Mouse (Mus musculus) midbrain, embryonic 12.5 days (tissue): Measurements from ENCODE around the gene Nln. TPM values are rescaled to one million over a fixed set of nuclear protein-coding genes. Genes with fewer than 3 reads are reported as not detected.

ENCODE experiments used
- ATAC-seq: fragments of 200-750 bp; cut with Nextera tagmentation; 2 replicates; pipeline ENCODE4 v1.8.0; 2017; ENCODE audit warnings: low read depth, moderate TSS enrichment, moderate library complexity; ENCODE audit not compliant: low FRiP score
- H3K27ac ChIP-seq: fragments of 300-500 bp; sonication (generic); replicated peaks from 2 replicates; pipeline ENCODE4 v1.5.1; 2016; ENCODE audit warnings: mild to moderate bottlenecking
- H3K27me3 ChIP-seq: fragments of 300-500 bp; sonication (generic); 2 replicates; pipeline ENCODE4 v1.6.1; 2016; ENCODE audit warnings: mild to moderate bottlenecking
- H3K36me3 ChIP-seq: fragments of 300-500 bp; sonication (generic); 2 replicates; pipeline ENCODE4 v1.6.1; 2016
- H3K4me1 ChIP-seq: fragments of 300-500 bp; sonication (generic); 2 replicates; pipeline ENCODE4 v1.6.1; 2016
- H3K4me2 ChIP-seq: fragments of 300-500 bp; sonication (generic); replicated peaks from 2 replicates; pipeline ENCODE4 v1.6.1; 2016; ENCODE audit warnings: mild to moderate bottlenecking, moderate library complexity
- H3K4me3 ChIP-seq: fragments of 300-500 bp; sonication (generic); 2 replicates; pipeline ENCODE4 v1.5.1; 2016; ENCODE audit warnings: mild to moderate bottlenecking
- H3K9ac ChIP-seq: fragments of 300-500 bp; sonication (generic); replicated peaks from 2 replicates; pipeline ENCODE4 v1.6.1; 2016; ENCODE audit warnings: mild to moderate bottlenecking, moderate library complexity
- H3K9me3 ChIP-seq: fragments of 300-500 bp; sonication (generic); 2 replicates; pipeline ENCODE4 v1.6.1; 2016; ENCODE audit warnings: mild to moderate bottlenecking
- WGBS: fragments of 180-500 bp; shearing (Covaris S2); methylation state at CpG from one replicate; pipeline ENCODE4 v1.1.7; 2016; 5-methylcytosine and 5-hydroxymethylcytosine counted together
- polyA plus RNA-seq: library from polyadenylated mRNA; unstranded; fragments of >200 nt; fragmentation: Nextera tagmentation; extraction: Ambion mirVana; gene quantifications from 2 replicates; pipeline ENCODE4 v1.2.1, GENCODE M21; 2016

The Nln gene
- polyA plus RNA-seq, 1 experiment from 2014 or later = 27.4 TPM

GRCm38 (mm10) chr13:104091734-104092133 is 17.7 kb downstream of the Nln start:
- ATAC-seq = no peak
- 18% methylated on average over 1 of the region's 1 CpGs for WGBS
- Histone ChIP-seq H3K27me3 (no peaks in the 10 kb centered on the region), H3K27ac (no peak overlapping the region), H3K9me3 (no peaks in the 10 kb centered on the region), H3K4me2 (no peak overlapping the region), H3K9ac (no peak overlapping the region), H3K36me3 (no peaks in the 10 kb centered on the region), H3K4me3 (no peak overlapping the region), H3K4me1 (no peaks in the 10 kb centered on the region; the same call in 1 of the 2 replicates)

- Histone ChIP-seq H3K4me1 (no peaks in the 10 kb centered on the region), H3K4me2 (no peak overlapping the region), H3K9ac (no peak overlapping the region), H3K4me3 (no peak overlapping the region), H3K27me3 (no peaks in the 10 kb centered on the region), H3K9me3 (no peaks in the 10 kb centered on the region), H3K36me3 (no peaks in the 10 kb centered on the region), H3K27ac (no peak overlapping the region)
- 15% methylated on average over 1 of the region's 1 CpGs for WGBS
- peak; percentile 83 for ATAC-seq
These were observed 20.0 kb downstream of the Nln start for GRCm38 (mm10) chr13:104089387-104089786.

GRCm38 (mm10) chr13:104084600-104084999 is 24.8 kb downstream of the Nln start:
- no peak overlapping the region for H3K9ac ChIP-seq
- H3K27ac ChIP-seq = no peak overlapping the region
- no peaks in the 10 kb centered on the region for H3K27me3 ChIP-seq
- H3K4me3 ChIP-seq = no peak overlapping the region
- no peaks in the 10 kb centered on the region for H3K36me3 ChIP-seq
- H3K4me1 ChIP-seq = no peaks in the 10 kb centered on the region
- no peak overlapping the region for H3K4me2 ChIP-seq
- no peak for ATAC-seq
- H3K9me3 ChIP-seq = no peaks in the 10 kb centered on the region
- 67% methylated on average over 2 of the region's 2 CpGs for WGBS

GRCm38 (mm10) chr13:104082504-104082903 is 26.9 kb downstream of the Nln start:
- no peaks in the 10 kb centered on the region for H3K9me3 ChIP-seq
- WGBS = 90% methylated on average over 7 of the region's 7 CpGs
- H3K27me3 ChIP-seq = no peaks in the 10 kb centered on the region
- H3K4me3 ChIP-seq = no peak overlapping the region
- ATAC-seq = no peak
- H3K27ac ChIP-seq = no peak overlapping the region
- no peaks in the 10 kb centered on the region for H3K36me3 ChIP-seq
- H3K4me2 ChIP-seq = no peak overlapping the region
- no peak overlapping the region for H3K9ac ChIP-seq
- no peaks in the 10 kb centered on the region for H3K4me1 ChIP-seq

GRCm38 (mm10) chr13:104076993-104077392 is 32.4 kb downstream of the Nln start:
- no peaks in the 10 kb centered on the region for H3K4me1 ChIP-seq
- H3K9ac ChIP-seq = no peak overlapping the region
- ATAC-seq = no peak
- no peak overlapping the region for H3K4me2 ChIP-seq
- H3K27me3 ChIP-seq = no peaks in the 10 kb centered on the region
- no peak overlapping the region for H3K4me3 ChIP-seq
- H3K27ac ChIP-seq = no peak overlapping the region
- 94% methylated on average over 6 of the region's 6 CpGs for WGBS
- no peaks in the 10 kb centered on the region for H3K9me3 ChIP-seq
- peaks cover 3% of the 10 kb centered on the region; the same call in 1 of the 2 replicates for H3K36me3 ChIP-seq

GRCm38 (mm10) chr13:104074731-104075130 is 34.7 kb downstream of the Nln start:
- WGBS = 83% methylated on average over 10 of the region's 10 CpGs
- Histone ChIP-seq H3K4me3 (no peak overlapping the region), H3K27me3 (no peaks in the 10 kb centered on the region), H3K4me2 (no peak overlapping the region), H3K4me1 (no peaks in the 10 kb centered on the region), H3K9me3 (no peaks in the 10 kb centered on the region), H3K9ac (no peak overlapping the region), H3K27ac (no peak overlapping the region), H3K36me3 (peaks cover 7% of the 10 kb centered on the region; the same call in 1 of the 2 replicates)
- no peak for ATAC-seq

GRCm38 (mm10) chr13:104074230-104074629 is 35.2 kb downstream of the Nln start:
- no peak for ATAC-seq
- Histone ChIP-seq H3K4me1 (no peaks in the 10 kb centered on the region), H3K4me2 (no peak overlapping the region), H3K27me3 (no peaks in the 10 kb centered on the region), H3K4me3 (no peak overlapping the region), H3K36me3 (peaks cover 7% of the 10 kb centered on the region; the same call in 1 of the 2 replicates), H3K9ac (no peak overlapping the region), H3K27ac (no peak overlapping the region), H3K9me3 (no peaks in the 10 kb centered on the region)
- 92% methylated on average over 8 of the region's 8 CpGs for WGBS

GRCm38 (mm10) chr13:104072351-104072750 is 37.1 kb downstream of the Nln start:
- 88% methylated on average over 9 of the region's 9 CpGs for WGBS

GRCm38 (mm10) chr13:104070703-104071102 is 38.7 kb downstream of the Nln start:
- no peak for ATAC-seq
- Histone ChIP-seq H3K27ac (no peak overlapping the region), H3K36me3 (peaks cover 10% of the 10 kb centered on the region), H3K4me2 (no peak overlapping the region), H3K4me3 (no peak overlapping the region), H3K9me3 (no peaks in the 10 kb centered on the region), H3K4me1 (no peaks in the 10 kb centered on the region), H3K27me3 (no peaks in the 10 kb centered on the region), H3K9ac (no peak overlapping the region)
- 89% methylated on average over 3 of the region's 3 CpGs for whole genome bisulfite sequencing

More at GRCm38 (mm10) chr13:104072351-104072750, 37.1 kb downstream of the Nln start:
- Histone ChIP-seq H3K36me3 (peaks cover 7% of the 10 kb centered on the region; the same call in 1 of the 2 replicates), H3K4me1 (no peaks in the 10 kb centered on the region), H3K4me3 (no peak overlapping the region), H3K27ac (no peak overlapping the region), H3K9ac (no peak overlapping the region), H3K27me3 (no peaks in the 10 kb centered on the region), H3K9me3 (no peaks in the 10 kb centered on the region), H3K4me2 (no peak overlapping the region)
- ATAC-seq = no peak

GRCm38 (mm10) chr13:104069216-104069615 is 40.2 kb downstream of the Nln start:
- Histone ChIP-seq H3K9me3 (no peaks in the 10 kb centered on the region), H3K9ac (no peak overlapping the region), H3K4me3 (no peak overlapping the region), H3K4me2 (no peak overlapping the region), H3K27me3 (no peaks in the 10 kb centered on the region), H3K36me3 (peaks cover 11% of the 10 kb centered on the region), H3K27ac (no peak overlapping the region), H3K4me1 (no peaks in the 10 kb centered on the region)
- 94% methylated on average over 11 of the region's 11 CpGs for WGBS
- no peak for ATAC-seq

GRCm38 (mm10) chr13:104065649-104066347 is 43.6 kb downstream of the Nln start:
- Histone ChIP-seq H3K4me1 (peaks cover 8% of the 10 kb centered on the region), H3K4me2 (no peak overlapping the region), H3K36me3 (peaks cover 7% of the 10 kb centered on the region), H3K9ac (no peak overlapping the region), H3K27me3 (no peaks in the 10 kb centered on the region), H3K9me3 (no peaks in the 10 kb centered on the region), H3K4me3 (no peak overlapping the region), H3K27ac (no peak overlapping the region)
- no peak for ATAC-seq
- WGBS = 88% methylated on average over 2 of the region's 2 CpGs

GRCm38 (mm10) chr13:104063061-104063460 is 46.4 kb downstream of the Nln start:
- Histone ChIP-seq H3K9ac (no peak overlapping the region), H3K27ac (no peak overlapping the region), H3K9me3 (no peaks in the 10 kb centered on the region), H3K4me2 (no peak overlapping the region), H3K36me3 (peaks cover 7% of the 10 kb centered on the region), H3K27me3 (no peaks in the 10 kb centered on the region), H3K4me1 (peaks cover 8% of the 10 kb centered on the region), H3K4me3 (no peak overlapping the region)
- WGBS = 88% methylated on average over 9 of the region's 9 CpGs
- ATAC-seq = no peak
